Mouse (Mus musculus): Measurements from ENCODE around the gene Asic2. TPM values are rescaled to one million over a fixed set of nuclear protein-coding genes. Genes with fewer than 3 reads are reported as not detected.

Asic2 gene
- polyA plus RNA-seq, 1 experiment from 2014 or later: 13.9 TPM

DNA sequence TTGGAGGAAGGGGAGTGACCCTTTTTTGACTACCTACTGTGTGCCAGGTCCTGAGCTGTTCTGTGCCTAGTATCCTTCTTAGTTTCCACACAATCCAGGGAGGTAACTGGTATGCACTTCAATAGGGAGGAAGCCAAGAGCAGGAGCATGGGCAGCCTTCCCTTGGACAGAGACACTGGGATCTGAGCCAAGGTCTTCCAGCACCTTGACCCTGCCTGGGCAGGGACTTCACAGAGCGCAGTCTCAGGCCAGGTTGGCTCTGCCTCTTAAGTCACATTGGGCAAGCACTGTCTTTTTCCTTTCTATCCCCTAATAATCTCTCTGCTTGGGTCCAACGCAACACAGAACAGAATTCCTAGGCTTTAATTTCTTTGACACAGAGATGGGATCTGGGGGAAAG lies 904.3 kb downstream of the Asic2 start:
- no peaks in the 10 kb centered on the region for H3K9me3 ChIP-seq
- WGBS: 91% methylated on average over 2 of the region's 2 CpGs
- ATAC-seq (replicated peaks): no peak
- H3K4me3 ChIP-seq: no peak overlapping the region
- no peak overlapping the region for H3K4me2 ChIP-seq
- no peaks in the 10 kb centered on the region for H3K27me3 ChIP-seq (replicated peaks)
- H3K27ac ChIP-seq: no peak overlapping the region
- H3K9ac ChIP-seq: no peak overlapping the region
- no peaks in the 10 kb centered on the region for H3K36me3 ChIP-seq (replicated peaks)
- no peaks in the 10 kb centered on the region for H3K4me1 ChIP-seq

DNA sequence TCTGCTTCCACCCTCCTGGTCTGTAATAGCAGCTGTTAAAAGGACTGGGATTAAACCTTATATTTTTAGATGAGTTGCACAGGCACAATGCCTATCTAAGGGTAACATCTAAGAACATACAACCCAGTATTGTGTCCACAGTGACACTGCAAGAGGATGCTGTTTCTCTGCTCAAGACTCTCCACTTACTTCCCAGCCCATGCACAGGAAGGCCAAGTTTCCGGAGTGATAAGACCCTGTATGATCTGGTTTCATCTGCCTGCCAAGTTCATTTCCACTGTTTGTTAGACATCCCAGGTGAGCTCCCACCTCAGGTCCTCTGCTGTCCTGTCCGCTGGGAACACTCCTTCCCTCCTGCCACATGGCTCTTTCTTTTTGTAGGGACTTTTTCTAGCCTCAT lies 908.2 kb downstream of the Asic2 start:
- no peaks in the 10 kb centered on the region for H3K27me3 ChIP-seq (replicated peaks)
- H3K4me2 ChIP-seq: no peak overlapping the region
- no peaks in the 10 kb centered on the region for H3K9me3 ChIP-seq
- H3K4me3 ChIP-seq: no peak overlapping the region
- no peaks in the 10 kb centered on the region for H3K36me3 ChIP-seq (replicated peaks)
- peaks cover 6% of the 10 kb centered on the region; the same call in 1 of the 2 replicates for H3K4me1 ChIP-seq
- no peak overlapping the region for H3K27ac ChIP-seq
- no peak for ATAC-seq (replicated peaks)
- 95% methylated on average over 2 of the region's 2 CpGs for WGBS
- H3K9ac ChIP-seq: no peak overlapping the region

DNA sequence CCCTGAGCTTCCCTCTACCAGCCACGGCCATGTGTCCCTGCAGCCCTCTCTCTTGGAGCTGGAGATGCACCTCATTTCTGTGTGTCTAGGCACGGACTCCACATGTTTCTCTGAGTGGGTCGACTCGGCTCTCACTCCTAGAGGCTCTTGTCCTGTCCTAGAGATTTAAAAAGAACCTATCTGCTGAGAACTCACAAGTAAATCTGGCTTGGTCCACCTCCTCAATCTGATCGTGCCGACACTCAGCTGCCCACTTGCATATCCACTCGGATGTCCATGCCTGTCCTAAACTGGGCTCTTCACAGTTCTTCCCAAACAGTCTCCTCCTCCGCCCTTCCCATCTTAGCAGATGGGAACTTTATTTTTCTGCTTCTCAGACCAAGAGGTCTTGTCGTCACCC lies 908.7 kb downstream of the Asic2 start:
- no peaks in the 10 kb centered on the region for H3K9me3 ChIP-seq
- H3K4me1 ChIP-seq: peaks cover 6% of the 10 kb centered on the region; the same call in 1 of the 2 replicates
- H3K27ac ChIP-seq: no peak overlapping the region
- no peak overlapping the region for H3K4me2 ChIP-seq
- H3K4me3 ChIP-seq: no peak overlapping the region
- no peaks in the 10 kb centered on the region for H3K27me3 ChIP-seq (replicated peaks)
- no peaks in the 10 kb centered on the region for H3K36me3 ChIP-seq (replicated peaks)
- no peak for ATAC-seq (replicated peaks)
- 91% methylated on average over 9 of the region's 9 CpGs for WGBS
- H3K9ac ChIP-seq: no peak overlapping the region

DNA sequence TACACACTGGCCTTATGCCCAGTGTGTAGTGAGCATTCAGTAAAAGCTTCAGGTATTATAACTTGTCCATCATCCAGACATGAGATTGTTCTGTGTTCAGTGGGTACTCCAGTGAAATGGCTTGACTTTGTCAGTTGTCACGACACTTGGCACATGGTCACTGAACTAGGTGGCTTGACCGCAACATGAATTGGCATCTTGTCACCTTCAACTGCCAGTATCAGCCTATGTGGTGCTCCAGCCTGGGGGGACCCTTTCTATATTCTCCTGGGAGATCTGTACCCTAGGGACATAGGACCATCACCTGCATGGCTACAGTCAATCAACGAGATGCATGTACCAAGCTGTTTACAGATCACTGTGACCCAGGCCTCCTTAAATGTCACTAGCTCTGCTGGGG lies 910.8 kb downstream of the Asic2 start:
- Histone ChIP-seq H3K36me3 (replicated peaks) (no peaks in the 10 kb centered on the region), H3K4me2 (no peak overlapping the region), H3K9ac (no peak overlapping the region), H3K9me3 (no peaks in the 10 kb centered on the region), H3K27me3 (replicated peaks) (no peaks in the 10 kb centered on the region), H3K4me3 (no peak overlapping the region), H3K27ac (no peak overlapping the region), H3K4me1 (peaks cover 6% of the 10 kb centered on the region; the same call in 1 of the 2 replicates)
- WGBS: 91% methylated on average over 3 of the region's 3 CpGs
- no peak for ATAC-seq (replicated peaks)

DNA sequence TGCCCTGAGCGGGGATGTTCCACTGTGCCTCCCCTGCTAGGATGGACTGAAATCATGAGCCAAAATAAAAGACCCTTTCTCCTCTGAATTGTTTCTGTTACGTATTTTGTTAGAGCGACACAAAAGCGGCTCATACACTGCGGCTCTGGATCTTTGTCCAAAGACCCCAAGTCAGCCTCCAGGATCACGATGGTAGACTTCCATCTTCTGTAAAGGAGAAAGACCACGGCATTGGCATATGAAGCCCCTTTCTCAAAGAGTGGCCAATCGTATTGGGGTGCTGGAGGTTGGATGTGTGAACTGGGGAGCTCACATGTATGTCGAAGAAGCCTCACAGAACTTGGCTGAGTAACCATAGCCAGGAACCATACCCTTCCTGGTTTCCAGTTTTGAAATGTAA lies 911.5 kb downstream of the Asic2 start:
- no peaks in the 10 kb centered on the region for H3K27me3 ChIP-seq (replicated peaks)
- peaks cover 6% of the 10 kb centered on the region; the same call in 1 of the 2 replicates for H3K4me1 ChIP-seq
- no peak for ATAC-seq (replicated peaks)
- H3K9ac ChIP-seq: no peak overlapping the region
- no peak overlapping the region for H3K4me3 ChIP-seq
- H3K4me2 ChIP-seq: no peak overlapping the region
- H3K9me3 ChIP-seq: no peaks in the 10 kb centered on the region
- H3K27ac ChIP-seq: no peak overlapping the region
- WGBS: 93% methylated on average over 9 of the region's 9 CpGs
- no peaks in the 10 kb centered on the region for H3K36me3 ChIP-seq (replicated peaks)

DNA sequence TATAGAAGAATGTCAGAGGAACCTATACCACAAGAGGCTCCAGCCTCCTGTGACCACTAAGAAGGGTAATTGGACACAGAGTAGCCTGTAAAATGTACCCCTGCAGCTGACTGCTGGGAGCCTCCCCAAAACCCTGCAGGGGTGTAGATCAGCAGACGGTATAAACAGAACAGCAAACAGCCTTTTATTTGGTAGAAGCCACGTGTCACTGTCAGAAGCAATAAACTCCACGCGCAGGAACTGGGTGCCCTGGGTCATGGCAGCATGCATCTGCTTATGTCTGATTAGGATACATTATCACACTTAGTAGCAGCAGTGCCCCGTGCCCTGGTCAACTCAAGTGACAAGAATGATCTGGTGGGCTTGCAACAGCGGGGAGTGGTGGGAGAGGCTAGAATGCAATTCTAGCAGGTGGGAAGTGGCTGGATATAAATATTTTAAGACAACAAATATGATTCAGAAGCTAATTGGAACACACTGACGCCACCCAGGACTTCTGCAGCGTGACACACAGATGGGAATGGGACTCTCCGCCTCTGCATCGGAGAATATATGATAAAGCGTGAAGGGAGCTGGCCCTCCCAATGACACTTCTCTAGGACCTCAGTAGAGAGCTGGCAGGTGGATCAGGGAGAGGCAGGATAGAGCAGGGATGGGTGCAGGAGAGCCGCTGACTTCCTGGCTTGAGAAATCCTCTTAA lies 912.7 kb downstream of the Asic2 start:
- Histone ChIP-seq H3K4me3 (no peak overlapping the region), H3K9ac (no peak overlapping the region), H3K27ac (no peak overlapping the region), H3K9me3 (no peaks in the 10 kb centered on the region), H3K4me1 (peaks cover 6% of the 10 kb centered on the region; the same call in 1 of the 2 replicates), H3K36me3 (replicated peaks) (no peaks in the 10 kb centered on the region), H3K4me2 (no peak overlapping the region), H3K27me3 (replicated peaks) (no peaks in the 10 kb centered on the region)
- 65% methylated on average over 12 of the region's 12 CpGs for WGBS
- ATAC-seq (replicated peaks): no peak

DNA sequence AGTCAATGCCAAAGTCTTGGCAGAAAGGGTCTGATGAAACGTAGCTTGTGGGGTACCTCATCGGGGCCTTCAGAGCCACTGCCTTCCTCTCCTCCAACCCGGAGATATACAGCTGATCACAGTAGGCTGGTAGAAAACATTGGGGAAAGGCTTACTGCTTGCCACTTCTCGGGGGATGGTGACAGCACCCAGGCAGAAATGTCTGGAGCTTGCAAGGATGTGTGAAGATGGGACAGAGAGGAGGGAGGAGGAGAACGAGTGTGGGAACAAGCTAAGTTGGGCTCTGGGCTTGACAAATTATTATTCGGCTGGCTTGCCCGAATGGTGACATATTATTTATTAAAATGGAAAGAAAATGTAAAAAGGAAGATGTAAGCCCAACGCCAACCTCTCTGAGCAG lies 914.4 kb downstream of the Asic2 start:
- Histone ChIP-seq H3K27me3 (replicated peaks) (no peaks in the 10 kb centered on the region), H3K4me3 (no peak overlapping the region), H3K9me3 (no peaks in the 10 kb centered on the region), H3K27ac (no peak overlapping the region), H3K36me3 (replicated peaks) (no peaks in the 10 kb centered on the region), H3K9ac (no peak overlapping the region), H3K4me1 (peaks cover 6% of the 10 kb centered on the region; the same call in 1 of the 2 replicates), H3K4me2 (no peak overlapping the region)
- no peak for ATAC-seq (replicated peaks)
- WGBS: 94% methylated on average over 8 of the region's 8 CpGs

DNA sequence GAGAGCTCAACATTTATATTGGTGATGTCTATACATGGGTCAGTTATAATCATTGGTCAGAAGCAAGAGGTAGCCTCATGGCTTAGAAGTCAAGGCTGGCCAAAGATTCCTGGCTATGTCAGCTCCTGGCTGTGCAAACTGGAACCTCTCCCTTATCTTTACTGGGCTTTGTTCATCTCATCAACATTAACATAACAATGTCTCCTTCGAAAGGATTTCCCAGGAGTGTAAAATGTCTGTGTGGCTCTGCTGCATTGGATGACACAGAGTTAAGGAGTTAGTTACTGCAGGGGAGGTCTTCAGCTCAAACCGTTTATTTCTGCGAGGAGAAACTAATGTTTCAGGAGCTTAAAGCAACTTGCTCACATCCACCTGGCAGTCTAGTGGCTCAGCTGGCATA lies 926.6 kb downstream of the Asic2 start:
- no peaks in the 10 kb centered on the region for H3K9me3 ChIP-seq
- ATAC-seq (replicated peaks): no peak
- 38% methylated on average over 3 of the region's 3 CpGs for WGBS

DNA sequence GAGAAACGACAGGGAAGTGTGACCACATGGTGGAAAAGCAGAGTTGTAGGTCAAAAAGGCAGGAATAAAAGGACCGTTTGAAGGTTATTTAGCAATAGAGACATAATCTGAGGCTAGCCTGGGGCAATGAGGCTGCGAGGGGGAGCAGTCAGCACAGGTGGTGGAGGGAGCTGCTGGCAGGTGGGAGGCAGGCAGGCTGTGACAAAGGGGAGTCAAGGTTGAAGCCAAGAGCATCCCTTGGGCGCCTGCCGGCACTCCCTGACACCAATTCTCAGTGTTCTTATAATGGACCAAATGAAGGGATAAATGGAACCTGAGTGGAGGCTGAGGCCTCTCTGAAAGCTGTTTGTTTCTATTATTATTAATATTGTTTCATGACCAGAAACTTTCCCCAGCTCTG lies 928.3 kb downstream of the Asic2 start:
- Histone ChIP-seq H3K27me3 (replicated peaks) (no peaks in the 10 kb centered on the region), H3K27ac (no peak overlapping the region), H3K9me3 (no peaks in the 10 kb centered on the region), H3K4me3 (no peak overlapping the region), H3K36me3 (replicated peaks) (no peaks in the 10 kb centered on the region), H3K4me2 (no peak overlapping the region), H3K4me1 (no peaks in the 10 kb centered on the region), H3K9ac (no peak overlapping the region)
- no peak for ATAC-seq (replicated peaks)
- 44% methylated on average over 5 of the region's 5 CpGs for WGBS

More for the DNA sequence above, 926.6 kb downstream of the Asic2 start:
- Histone ChIP-seq H3K27me3 (replicated peaks) (no peaks in the 10 kb centered on the region), H3K4me1 (no peaks in the 10 kb centered on the region), H3K36me3 (replicated peaks) (no peaks in the 10 kb centered on the region), H3K4me3 (no peak overlapping the region), H3K27ac (no peak overlapping the region), H3K4me2 (no peak overlapping the region), H3K9ac (no peak overlapping the region)

DNA sequence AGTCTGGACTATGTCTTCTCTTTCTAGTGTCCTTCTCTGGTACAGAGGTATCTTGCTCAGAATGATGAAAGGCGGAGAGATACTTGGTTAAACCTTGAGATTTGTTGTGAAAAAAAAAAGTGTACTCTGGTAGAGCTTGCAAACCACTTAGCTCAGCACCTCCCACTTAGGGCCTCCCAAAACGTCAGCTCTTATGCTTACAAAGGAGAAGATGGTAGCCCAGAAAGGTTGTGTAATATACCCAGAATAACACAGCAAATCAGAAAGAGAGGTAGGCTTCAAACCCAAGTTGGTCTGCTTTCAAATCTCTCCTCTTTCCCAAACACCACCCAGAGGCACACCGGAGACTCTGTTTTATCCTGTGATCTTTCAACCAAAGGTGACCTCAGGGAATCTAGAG lies 936.1 kb downstream of the Asic2 start:
- H3K36me3 ChIP-seq (replicated peaks): no peaks in the 10 kb centered on the region
- H3K9ac ChIP-seq: no peak overlapping the region
- no peaks in the 10 kb centered on the region for H3K27me3 ChIP-seq (replicated peaks)
- H3K4me2 ChIP-seq: no peak overlapping the region
- H3K9me3 ChIP-seq: no peaks in the 10 kb centered on the region
- H3K4me3 ChIP-seq: no peak overlapping the region
- 70% methylated on average over 3 of the region's 3 CpGs for WGBS
- H3K27ac ChIP-seq: no peak overlapping the region
- no peaks in the 10 kb centered on the region for H3K4me1 ChIP-seq
- no peak for ATAC-seq (replicated peaks)

DNA sequence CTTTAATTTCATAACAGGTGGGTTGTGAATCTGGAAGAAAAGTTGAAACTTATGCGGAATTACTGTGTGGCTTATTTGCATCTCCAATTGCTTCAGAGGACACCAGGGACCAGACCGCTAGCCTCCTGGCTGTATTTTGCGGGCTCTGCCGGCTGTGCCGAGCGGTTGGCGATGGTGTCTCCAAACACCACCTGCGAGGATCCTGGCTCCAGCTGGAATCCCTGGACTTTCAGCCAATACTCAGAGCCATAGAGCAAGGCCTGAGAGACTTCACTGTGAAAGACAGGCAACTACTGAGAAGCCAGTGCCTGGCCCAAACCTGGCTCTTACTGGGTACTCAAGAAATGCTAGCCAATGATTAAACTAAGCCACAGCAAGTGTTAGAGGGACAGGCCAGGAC lies 953.5 kb downstream of the Asic2 start:
- 93% methylated on average over 8 of the region's 8 CpGs for WGBS
- Histone ChIP-seq H3K4me1 (no peaks in the 10 kb centered on the region), H3K9ac (no peak overlapping the region), H3K36me3 (replicated peaks) (no peaks in the 10 kb centered on the region), H3K27me3 (replicated peaks) (no peaks in the 10 kb centered on the region), H3K4me3 (no peak overlapping the region), H3K9me3 (no peaks in the 10 kb centered on the region), H3K4me2 (no peak overlapping the region), H3K27ac (no peak overlapping the region)
- no peak for ATAC-seq (replicated peaks)

DNA sequence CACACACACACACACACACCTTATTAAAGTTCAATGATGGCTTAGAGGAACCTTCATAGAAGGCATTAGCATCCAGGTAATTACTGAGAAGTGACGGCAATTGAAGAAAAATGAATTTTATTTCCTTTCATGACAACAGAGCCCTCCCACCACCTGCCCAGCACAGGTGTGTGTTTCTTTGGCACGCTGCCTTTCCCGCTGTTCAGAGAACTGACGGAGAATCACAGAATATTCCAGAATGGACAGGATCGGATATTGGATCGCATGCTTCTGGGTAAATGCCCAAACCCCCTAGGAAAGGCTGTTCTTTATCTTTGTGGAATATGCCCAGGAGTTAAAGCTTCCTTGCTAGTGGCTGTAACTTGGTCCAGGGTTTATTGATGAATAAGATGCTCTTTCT lies 954.8 kb downstream of the Asic2 start:
- no peak overlapping the region for H3K9ac ChIP-seq
- WGBS: 90% methylated on average over 6 of the region's 6 CpGs
- H3K36me3 ChIP-seq (replicated peaks): no peaks in the 10 kb centered on the region
- H3K27me3 ChIP-seq (replicated peaks): no peaks in the 10 kb centered on the region
- H3K4me1 ChIP-seq: no peaks in the 10 kb centered on the region
- no peak for ATAC-seq (replicated peaks)
- H3K4me3 ChIP-seq: no peak overlapping the region
- H3K9me3 ChIP-seq: no peaks in the 10 kb centered on the region
- no peak overlapping the region for H3K4me2 ChIP-seq
- H3K27ac ChIP-seq: no peak overlapping the region

DNA sequence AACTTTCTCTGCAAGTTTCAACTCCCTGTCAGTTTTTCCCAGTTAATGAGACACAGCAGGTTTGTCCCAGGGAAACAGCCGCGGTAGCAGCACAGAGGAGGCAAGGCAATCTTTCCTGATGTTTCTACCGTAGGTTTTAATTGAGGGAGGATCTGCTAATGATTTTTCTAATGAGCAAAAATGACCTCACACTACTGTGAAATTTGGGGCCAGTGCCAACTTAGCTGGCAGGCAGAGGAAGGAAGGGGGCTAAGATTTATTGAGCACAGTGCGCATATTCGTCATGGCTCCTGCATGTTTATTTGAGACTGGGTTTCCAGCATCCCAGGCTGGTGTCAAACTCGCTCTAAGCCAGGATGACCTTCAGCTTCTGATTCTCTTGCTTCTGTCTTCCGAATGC lies 957.5 kb downstream of the Asic2 start:
- Histone ChIP-seq H3K4me1 (no peaks in the 10 kb centered on the region), H3K36me3 (replicated peaks) (no peaks in the 10 kb centered on the region), H3K4me2 (no peak overlapping the region), H3K9ac (no peak overlapping the region), H3K9me3 (no peaks in the 10 kb centered on the region), H3K27ac (no peak overlapping the region), H3K27me3 (replicated peaks) (no peaks in the 10 kb centered on the region), H3K4me3 (no peak overlapping the region)
- ATAC-seq (replicated peaks): no peak
- WGBS: 74% methylated on average over 7 of the region's 7 CpGs

All from midbrain, embryonic 15.5 days (tissue).